Mouse (Mus musculus): Measurements from ENCODE around the gene Gm49384.
A peak's percentile ranks its signal among the peaks of the same experiment; 100 is the strongest.
"Not testable (repeated sequence)": the region's sequence is repeated elsewhere in the genome, so short reads cannot be mapped to it uniquely, and the experiment has no call there.

The Gm49384 gene

GRCm38 (mm10) chr12:69167656-69168460 is 36.2 kb downstream of the Gm49384 start:
- no peak for DNase-seq

DNA sequence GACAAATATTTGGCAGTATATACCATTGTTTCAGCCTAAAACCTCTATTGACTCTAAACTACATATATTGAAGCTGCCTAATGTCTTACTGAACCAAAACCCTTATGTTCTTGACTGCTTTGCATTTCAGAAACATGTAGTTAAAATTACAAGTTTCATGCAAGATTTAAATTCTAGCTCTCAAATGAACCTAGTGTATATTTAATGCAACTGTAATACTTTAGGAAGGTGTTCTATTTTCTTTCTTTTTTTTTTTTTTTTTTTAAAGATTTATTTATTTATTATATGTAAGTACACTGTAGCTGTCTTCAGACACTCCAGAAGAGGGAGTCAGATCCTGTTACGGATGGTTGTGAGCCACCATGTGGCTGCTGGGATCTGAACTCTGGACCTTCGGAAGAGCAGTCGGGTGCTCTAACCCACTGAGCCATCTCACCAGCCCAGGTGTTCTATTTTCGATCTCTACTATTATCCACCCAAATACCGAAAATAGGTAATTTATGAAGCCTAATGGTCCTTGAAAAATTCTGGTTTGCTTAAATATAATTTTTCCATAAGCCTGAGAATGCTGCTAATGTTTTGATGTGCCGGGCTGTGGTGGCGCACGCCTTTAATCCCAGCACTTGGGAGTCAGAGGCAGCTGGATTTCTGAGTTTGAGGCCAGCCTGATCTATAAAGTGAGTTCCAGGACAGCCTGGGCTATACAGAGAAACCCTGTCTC is 37.0 kb downstream of the Gm49384 start:
- not testable (repeated sequence) for DNase-seq

DNA sequence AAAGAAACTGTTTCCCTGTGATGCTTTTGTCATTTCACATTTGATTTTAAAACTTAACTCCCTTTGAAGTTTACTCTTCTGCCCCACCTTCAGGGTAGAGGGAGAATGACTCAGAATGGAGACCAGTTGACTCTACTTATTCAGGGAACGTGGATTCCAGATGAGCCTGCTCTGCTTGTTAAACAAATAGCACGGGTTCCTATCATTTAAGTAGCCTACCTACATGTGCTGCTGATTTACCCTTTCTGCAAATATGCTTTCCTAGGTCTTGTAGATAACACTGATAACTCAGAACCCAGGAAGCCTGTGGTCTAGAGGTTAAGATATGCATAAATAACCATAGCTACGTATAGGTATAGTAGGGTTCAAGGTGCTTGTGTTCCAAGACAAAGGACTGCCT is 39.2 kb downstream of the Gm49384 start:
- DNase-seq, result no peak

GRCm38 (mm10) chr12:69163586-69163985 is 40.5 kb downstream of the Gm49384 start:
- not testable (repeated sequence) for DNase-seq

GRCm38 (mm10) chr12:69160677-69161076 is 43.4 kb downstream of the Gm49384 start:
- not testable (repeated sequence) for DNase-seq

DNA sequence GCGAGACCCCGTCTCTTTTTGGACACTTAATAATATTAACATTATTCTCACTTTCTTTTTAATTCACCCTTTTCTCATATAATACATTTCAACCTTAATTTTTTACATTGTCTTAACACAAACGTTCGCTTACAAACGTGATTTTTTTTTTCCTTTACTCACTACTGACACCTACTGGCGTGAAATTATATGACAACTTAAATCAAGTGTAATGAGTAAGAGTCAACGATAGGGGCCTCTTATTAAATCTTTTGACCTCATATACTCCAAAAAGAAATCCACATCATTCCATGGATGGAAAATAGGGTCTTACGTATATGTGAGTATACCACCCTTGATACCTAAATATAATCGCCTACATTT is 44.5 kb downstream of the Gm49384 start:
- peak; percentile 14 to 44 for DNase-seq

GRCm38 (mm10) chr12:69158765-69159577 is 45.1 kb downstream of the Gm49384 start, which contains the start of gene Rps29:
Rps29 (minus strand) TSS chr12:69159186.
- DNase-seq, result peak; percentile 96 to 98

DNA sequence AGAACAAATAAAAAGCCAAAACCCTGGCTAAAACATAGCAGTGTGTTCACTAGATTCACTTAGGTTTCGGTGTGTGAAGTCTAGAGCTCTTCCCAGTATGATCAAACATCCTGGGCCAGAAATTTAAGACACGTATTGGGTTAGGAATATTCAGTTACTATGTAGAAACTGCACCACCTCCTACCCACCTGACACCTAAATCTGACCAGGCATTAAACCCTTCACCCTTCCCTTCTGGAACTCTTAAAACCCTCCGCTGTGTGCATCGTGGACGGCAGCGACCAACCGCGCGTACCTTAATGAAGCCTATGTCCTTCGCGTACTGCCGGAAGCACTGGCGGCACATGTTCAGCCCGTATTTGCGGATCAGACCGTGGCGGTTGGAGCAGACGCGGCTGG is 45.7 kb downstream of the Gm49384 start:
- no peak for DNase-seq

DNA sequence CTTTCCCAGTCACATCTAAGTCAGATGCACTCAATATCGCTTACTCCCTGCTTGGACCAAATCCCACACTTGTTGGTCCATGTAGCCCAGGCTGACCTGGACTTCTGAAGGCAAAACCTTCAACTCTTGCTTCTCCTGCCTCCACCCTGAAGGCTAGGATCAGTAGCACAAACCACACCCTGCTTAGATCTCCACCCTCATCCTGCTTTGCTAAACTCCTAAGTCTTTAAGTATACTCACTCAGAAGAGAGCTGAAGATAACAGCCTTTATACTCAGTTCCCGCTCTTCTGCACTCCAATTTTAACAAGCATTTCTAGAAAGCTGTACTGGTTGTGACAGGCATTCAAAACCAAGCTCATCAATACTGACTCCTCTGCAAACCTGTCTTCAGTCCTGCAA is 47.0 kb downstream of the Gm49384 start:
- no peak for DNase-seq

DNA sequence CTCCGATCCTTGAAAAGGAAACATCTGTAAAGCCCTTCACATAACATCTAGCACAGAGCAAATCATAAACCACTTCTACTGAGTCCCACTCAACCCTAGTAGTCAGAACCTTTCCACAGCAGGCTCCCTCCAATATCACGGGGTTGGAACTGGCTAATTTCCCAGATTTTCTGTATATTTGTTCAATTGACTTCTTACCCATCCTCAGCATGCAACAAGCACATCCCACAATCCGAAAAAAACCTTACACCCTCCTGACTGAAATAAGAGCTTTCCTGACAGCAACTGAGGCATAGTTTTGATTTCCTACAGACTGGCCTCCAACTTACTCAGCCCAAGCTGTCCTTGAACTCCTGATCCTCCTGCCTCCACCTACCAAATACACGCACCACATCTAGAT is 47.6 kb downstream of the Gm49384 start:
- no peak for DNase-seq

GRCm38 (mm10) chr12:69155923-69156322 is 48.1 kb downstream of the Gm49384 start:
- DNase-seq, result no peak

DNA sequence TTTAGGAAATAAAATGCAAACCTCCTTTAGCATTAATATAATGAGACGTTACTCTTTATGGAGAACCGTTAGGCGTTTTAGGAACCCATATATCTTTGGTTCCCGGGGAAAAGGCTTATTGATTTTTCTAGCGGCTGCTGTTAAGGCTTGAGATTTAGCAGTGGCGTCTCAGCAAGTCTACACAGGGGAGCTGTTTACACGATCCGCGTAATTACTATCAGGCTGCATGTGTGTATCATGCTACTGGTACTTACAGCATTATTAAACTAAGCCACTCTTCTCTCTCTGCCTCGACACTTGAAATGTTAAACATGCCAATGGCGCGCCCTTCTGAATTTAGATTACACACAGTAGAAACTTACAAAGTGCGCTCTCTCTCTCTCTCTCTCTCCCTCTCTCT is 54.0 kb downstream of the Gm49384 start:
- DNase-seq, result no peak

DNA sequence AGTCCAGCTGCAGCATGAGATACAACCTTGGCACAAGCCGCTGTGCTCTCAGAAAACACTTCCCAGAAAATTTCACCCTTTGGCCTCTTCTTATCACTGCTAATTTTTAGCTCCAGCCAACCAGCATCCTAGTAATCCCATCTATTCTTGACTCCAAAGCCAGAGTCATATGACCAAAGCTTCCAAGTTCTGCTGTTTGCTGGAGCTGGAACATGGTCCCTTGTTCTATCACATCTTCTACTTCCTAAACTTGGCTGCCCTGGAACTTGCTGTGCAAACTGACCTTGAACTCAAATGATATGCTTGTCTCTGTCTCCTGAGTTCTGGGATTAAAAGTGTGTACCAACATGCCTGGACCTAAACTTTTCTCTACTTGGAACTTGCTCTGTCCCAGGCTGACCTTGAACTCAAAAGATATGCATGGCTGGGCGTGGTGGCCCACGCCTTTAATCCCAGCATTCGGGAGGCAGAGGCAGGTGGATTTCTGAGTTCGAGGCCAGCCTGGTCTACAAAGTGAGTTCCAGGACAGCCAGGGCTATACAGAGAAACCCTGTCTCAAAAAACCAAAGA is 56.8 kb downstream of the Gm49384 start:
- DNase-seq, result no peak

DNA sequence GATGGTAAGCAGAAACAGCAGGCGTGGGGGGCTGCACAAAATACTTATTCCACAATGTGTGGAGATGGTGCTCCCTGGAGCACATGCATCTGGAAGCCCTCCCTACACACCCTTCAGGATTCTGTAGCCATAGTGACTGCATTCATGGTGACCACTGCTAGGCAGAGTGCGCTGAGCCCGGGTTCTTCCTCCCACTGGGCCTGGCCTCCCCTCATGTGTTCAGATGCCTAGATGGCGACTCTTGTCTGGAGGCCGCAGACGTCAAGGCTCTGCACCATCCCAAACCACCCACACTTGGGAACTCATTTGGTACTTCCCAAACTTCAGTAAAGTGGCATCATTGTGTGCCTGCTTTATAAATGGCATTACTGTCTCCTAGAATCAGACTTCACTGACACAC is 60.6 kb downstream of the Gm49384 start:
- no peak for DNase-seq

DNA sequence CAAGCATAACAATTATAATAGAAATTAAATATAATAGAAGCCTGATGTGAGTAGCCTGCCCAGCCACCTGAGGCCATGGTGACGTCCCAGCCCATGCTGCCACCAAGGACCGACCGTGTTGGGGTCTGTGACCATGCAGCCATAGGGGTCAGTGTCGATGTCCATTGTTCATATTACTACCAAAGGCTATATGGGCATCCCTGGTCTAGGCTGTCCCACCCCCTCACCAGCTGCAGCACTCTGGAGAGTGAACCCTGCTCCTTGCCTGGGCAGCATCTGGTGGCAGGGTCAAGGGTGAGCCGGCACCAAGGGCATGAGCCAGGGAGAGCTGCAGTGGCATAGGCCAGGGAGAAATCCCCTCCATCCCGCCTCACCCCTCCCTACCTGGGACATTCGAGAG is 64.2 kb downstream of the Gm49384 start:
- no peak for DNase-seq

All from kidney, postnatal 4 days (tissue).